Mouse (Mus musculus): ENCODE data around the gene Tgfb1. TPM values are rescaled to one million over a fixed set of nuclear protein-coding genes. Genes with fewer than 3 reads are reported as not detected.
"Not testable (repeated sequence)": the region's sequence is repeated elsewhere in the genome, so short reads cannot be mapped to it uniquely, and the experiment has no call there.

Gene Tgfb1
- total RNA-seq, 2 experiments from 2014 or later, result 26.0 to 169 TPM

DNA sequence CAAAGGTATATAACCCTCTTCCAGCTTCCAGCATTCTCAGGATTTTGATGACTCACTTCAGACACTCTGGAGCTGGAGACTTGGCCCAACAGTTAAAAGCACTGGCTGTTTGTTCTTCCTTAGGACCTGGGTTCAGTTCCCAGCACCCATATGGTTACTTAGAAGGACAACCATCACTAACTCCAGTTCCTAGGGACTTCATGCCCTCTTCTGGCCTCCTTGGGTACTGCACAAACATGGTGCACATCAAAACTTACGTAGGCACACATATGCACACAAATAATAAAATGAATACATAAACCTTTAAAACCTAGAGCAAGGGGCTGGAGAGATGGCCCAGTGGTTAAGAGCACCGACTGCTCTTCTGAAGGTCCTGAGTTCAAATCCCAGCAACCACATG, 15.5 kb downstream of the Tgfb1 start:
- no peak for ATAC-seq (replicated peaks; ENCODE audit: low FRiP score, low TSS enrichment, poor library complexity, severe bottlenecking)

- ATAC-seq (replicated peaks; ENCODE audit: low FRiP score, low TSS enrichment, poor library complexity, severe bottlenecking), result no peak
These were observed 17.1 kb downstream of the Tgfb1 start for GRCm38 (mm10) chr7:25703793-25704494.

GRCm38 (mm10) chr7:25704716-25705364, 18.0 kb downstream of the Tgfb1 start:
- ATAC-seq (replicated peaks; ENCODE audit: low FRiP score, low TSS enrichment, poor library complexity, severe bottlenecking), result no peak

DNA sequence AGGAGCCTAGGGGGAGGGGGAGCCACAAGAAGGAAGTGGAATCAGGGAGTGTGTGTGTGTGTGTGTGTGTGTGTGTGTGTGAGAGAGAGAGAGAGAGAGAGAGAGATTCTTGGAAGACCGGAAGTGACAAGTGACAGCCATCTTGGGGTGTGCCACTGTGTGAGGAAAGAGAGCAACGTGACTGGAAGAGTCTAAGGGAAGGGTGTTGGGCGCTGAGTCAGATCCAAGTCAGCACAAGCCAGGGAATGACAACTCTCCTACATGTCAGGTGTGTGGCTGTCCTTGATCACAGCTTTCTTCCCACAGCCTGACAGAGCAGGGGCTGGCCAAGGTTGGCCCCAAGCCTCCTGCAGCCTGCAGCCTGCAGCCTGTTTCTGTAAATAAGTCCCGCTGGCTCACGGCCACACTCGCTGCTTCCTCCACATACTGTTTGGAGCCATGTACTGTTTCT, 19.0 kb downstream of the Tgfb1 start:
- ATAC-seq (replicated peaks; ENCODE audit: low FRiP score, low TSS enrichment, poor library complexity, severe bottlenecking), result no peak

- ATAC-seq (replicated peaks; ENCODE audit: low FRiP score, low TSS enrichment, poor library complexity, severe bottlenecking), result no peak
These were observed 19.9 kb downstream of the Tgfb1 start for GRCm38 (mm10) chr7:25706578-25707170.

- no peak for ATAC-seq (replicated peaks; ENCODE audit: low FRiP score, low TSS enrichment, poor library complexity, severe bottlenecking)
These were observed 20.9 kb downstream of the Tgfb1 start for GRCm38 (mm10) chr7:25707581-25708292.

DNA sequence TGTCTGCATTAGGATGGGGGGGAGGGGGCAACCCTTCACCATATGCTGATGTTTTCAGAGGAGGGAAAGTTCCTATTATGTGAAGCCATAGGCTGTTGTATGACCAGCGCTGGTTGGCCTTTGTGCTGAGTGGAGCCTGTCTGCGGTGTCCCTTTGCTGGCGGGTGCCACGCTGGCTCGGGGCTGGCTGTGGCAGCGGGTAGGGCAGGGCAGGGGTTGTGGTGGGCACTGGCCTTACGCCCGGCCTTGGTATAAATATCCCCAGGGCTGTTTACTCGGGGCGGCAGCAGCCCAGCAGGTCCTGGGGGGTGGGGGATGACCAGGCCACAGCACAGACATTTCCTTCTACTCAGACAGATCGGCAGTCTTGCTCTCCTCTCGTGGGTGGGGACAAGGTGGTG, 23.2 kb downstream of the Tgfb1 start:
- peak; percentile 21 for ATAC-seq (replicated peaks; ENCODE audit: low FRiP score, low TSS enrichment, poor library complexity, severe bottlenecking)

DNA sequence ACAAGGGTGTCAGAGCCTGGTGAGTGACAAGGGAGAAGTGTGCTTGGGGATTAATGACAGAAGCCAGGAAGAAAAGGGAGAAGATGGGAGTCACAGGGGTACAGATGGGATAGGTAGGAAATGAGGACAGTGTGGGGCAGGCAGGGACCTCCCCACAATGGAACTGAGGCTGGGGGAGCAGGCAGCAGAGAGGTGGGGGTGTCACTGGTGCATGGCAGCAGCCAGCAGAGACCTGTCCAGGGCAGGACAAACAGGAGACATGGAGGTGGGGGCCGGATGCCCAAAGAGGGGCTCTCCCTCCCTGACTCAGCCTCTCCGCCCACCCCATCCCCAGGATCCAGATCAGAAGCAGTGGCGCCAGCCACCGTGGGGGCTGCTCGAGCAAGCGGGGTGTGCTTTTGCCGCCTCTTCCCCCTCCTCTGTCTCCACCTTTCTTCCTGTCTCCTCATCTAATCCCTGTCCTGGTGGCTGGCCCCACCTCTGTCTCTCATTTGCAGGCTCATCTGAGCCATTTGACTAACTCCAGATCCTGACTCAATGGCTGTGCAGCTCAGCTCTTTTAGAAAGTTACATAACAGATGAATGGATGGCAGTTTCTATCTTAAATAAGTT, 23.8 kb downstream of the Tgfb1 start:
- no peak for ATAC-seq (replicated peaks; ENCODE audit: low FRiP score, low TSS enrichment, poor library complexity, severe bottlenecking)

GRCm38 (mm10) chr7:25711165-25711564, 24.4 kb downstream of the Tgfb1 start:
- ATAC-seq (replicated peaks; ENCODE audit: low FRiP score, low TSS enrichment, poor library complexity, severe bottlenecking), result no peak

DNA sequence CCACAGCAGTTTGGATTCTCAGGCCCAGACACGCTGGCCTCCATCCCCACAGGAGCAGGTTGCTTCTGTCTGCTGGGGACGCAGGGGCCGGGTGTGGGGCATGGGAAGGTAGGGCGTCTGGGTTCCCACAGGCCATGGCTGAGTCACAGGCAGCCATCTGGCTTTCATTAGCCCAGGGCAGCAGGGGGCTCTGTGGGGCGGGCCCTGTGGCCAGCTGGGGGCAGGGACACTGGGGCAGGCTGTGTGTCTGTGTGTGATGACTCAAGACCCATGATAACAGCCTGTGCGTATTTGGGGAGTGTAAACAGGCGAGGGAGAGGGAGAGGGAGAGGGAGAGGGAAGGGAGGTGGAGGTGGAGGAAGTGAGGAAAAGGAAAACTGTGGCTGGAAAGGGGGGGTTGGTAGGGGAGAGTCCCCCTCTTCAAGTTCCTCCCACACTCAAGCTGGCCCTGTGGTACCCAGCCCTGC, 25.0 kb downstream of the Tgfb1 start:
- peak; percentile 42; the same call in 1 of the 2 replicates for ATAC-seq (replicated peaks; ENCODE audit: low FRiP score, low TSS enrichment, poor library complexity, severe bottlenecking)

DNA sequence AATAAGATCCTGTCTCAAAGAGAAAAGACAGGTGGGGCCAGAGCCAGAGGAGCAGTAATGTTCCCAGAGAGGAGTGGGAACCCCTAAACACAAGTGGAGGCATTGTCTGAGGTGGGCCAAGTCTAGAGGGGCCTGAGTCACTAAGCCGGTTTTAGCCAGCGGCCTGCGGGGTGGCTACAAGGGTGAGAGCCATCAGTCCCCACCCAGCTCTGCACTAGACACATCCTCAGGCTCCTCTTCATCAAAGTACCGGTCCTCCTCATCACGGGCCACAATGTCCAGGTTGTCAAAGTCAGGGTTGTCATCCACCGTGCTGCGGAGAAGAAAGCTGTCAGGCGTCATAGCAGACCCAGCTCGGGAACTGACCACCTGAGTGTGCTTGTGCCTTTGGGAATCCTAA, 26.0 kb downstream of the Tgfb1 start:
- ATAC-seq (replicated peaks; ENCODE audit: low FRiP score, low TSS enrichment, poor library complexity, severe bottlenecking), result no peak

GRCm38 (mm10) chr7:25714581-25714980, 27.8 kb downstream of the Tgfb1 start:
- no peak for ATAC-seq (replicated peaks; ENCODE audit: low FRiP score, low TSS enrichment, poor library complexity, severe bottlenecking)

GRCm38 (mm10) chr7:25715731-25716271, 29.0 kb downstream of the Tgfb1 start:
- ATAC-seq (replicated peaks; ENCODE audit: low FRiP score, low TSS enrichment, poor library complexity, severe bottlenecking), result no peak

- no peak for ATAC-seq (replicated peaks; ENCODE audit: low FRiP score, low TSS enrichment, poor library complexity, severe bottlenecking)
These were observed 30.7 kb downstream of the Tgfb1 start for GRCm38 (mm10) chr7:25717478-25717877.

- ATAC-seq (replicated peaks; ENCODE audit: low FRiP score, low TSS enrichment, poor library complexity, severe bottlenecking), result peak; percentile 57
These were observed 32.1 kb downstream of the Tgfb1 start, which contains the start of gene Ccdc97 for GRCm38 (mm10) chr7:25718788-25719417. TSS of gene Ccdc97 (minus strand) at chr7:25719088.

DNA sequence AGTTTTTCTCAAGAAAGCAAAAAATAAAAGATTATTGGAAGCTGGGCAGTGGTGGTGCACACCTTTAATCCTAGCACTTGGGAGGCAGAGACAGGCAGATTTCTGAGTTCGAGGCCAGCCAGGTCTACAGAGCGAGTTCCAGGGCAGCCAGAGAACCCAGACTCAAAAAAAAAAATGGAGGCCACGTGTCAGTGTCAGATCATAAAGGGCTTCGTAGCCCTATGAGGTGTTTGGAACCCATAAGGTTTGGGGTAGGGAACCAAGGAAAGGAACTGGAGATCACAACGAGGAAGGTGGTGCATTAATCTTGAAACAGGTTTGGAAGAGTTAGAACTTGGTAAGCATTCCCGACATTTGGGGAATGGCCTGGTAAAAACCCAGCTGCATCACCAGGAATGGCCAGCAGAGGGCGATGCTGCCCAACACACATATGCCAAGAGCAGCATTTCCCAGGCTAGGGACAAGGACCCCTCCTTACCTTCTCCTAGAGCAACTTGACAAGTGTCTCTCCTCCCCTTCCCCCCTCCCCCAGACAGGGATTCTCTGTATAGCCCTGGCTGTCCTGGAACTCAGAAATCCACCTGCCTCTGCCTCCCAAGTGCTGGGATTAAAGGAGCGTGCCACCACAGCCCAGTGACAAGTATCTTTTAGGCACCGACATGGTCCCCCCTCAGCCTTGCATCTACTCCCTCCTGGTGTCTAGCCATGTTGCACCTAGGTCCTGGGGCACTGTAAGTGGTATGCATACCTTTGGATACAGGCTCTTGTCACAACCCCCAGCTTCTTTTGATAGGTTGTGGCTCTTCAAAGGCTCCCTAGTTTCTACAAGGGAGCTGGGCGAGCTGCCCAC, 33.2 kb downstream of the Tgfb1 start:
- ATAC-seq (replicated peaks; ENCODE audit: low FRiP score, low TSS enrichment, poor library complexity, severe bottlenecking), result no peak

GRCm38 (mm10) chr7:25720760-25721159, 34.0 kb downstream of the Tgfb1 start:
- ATAC-seq (replicated peaks; ENCODE audit: low FRiP score, low TSS enrichment, poor library complexity, severe bottlenecking), result no peak

DNA sequence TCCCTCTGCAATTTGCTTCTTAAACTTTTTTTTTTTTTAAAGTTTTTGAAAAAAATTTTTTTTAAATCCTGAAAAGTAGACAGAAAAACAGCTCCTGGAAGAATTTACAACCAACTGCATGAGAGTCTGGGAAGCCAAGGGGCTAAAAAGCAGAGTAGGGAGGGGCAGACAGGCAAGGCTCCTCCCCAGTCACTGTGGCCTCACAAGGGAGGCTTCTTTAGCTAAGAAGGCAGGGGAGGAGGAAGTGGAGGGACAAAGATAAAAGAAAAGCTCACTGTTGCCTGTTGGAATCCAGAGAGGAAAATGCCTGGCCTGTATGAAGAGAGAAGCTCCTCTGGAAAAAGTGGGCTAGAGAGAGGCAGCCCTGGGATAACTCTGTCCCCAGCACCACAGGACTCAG, 35.0 kb downstream of the Tgfb1 start:
- ATAC-seq (replicated peaks; ENCODE audit: low FRiP score, low TSS enrichment, poor library complexity, severe bottlenecking), result not testable (repeated sequence)
